Mouse (Mus musculus) spleen, adult 2 months (tissue): ENCODE measurements around the gene Camta1. TPM values are rescaled to one million over a fixed set of nuclear protein-coding genes. Genes with fewer than 3 reads are reported as not detected.

ENCODE experiments used
- DNase-seq, 2 experiments: peaks; one replicate each; pipeline versions ENCODE4 v3.0.0 to v3.0.0-alpha.2; 2012 to 2021; ENCODE audit warnings: low spot score in 2 of 2, low read depth in 1 of 2
- H3K27ac ChIP-seq: fragments of 200-500 bp; 2 replicates; pipeline ENCODE4 v1.5.1; 2012; ENCODE audit warnings: low read length, inconsistent platforms; ENCODE audit not compliant: insufficient read depth
- H3K27me3 ChIP-seq: fragments of 200-500 bp; 2 replicates; pipeline ENCODE4 v1.6.1; 2012; ENCODE audit warnings: mild to moderate bottlenecking, moderate library complexity, low read length, inconsistent platforms; ENCODE audit not compliant: control insufficient read depth, insufficient read depth
- H3K36me3 ChIP-seq: fragments of 200-500 bp; 2 replicates; pipeline ENCODE4 v1.6.1; 2012; ENCODE audit warnings: mild to moderate bottlenecking, low read length, inconsistent platforms; ENCODE audit not compliant: control insufficient read depth, insufficient read depth
- H3K4me1 ChIP-seq: fragments of 200-500 bp; 2 replicates; pipeline ENCODE4 v1.6.1; 2011; ENCODE audit warnings: inconsistent platforms; ENCODE audit not compliant: control insufficient read depth, insufficient read depth, insufficient read length
- H3K4me3 ChIP-seq: fragments of 200-500 bp; 2 replicates; pipeline ENCODE4 v1.5.1; 2011; ENCODE audit warnings: mild to moderate bottlenecking, inconsistent platforms; ENCODE audit not compliant: insufficient read depth, insufficient read length; ENCODE audit errors: extremely low read depth
- CTCF ChIP-seq: fragments of 200-500 bp; IDR thresholded peaks from 2 replicates; pipeline ENCODE4 v1.5.1; 2011; ENCODE audit warnings: mild to moderate bottlenecking, inconsistent platforms; ENCODE audit not compliant: insufficient read depth, insufficient read length, insufficient replicate concordance; ENCODE audit errors: extremely low read depth
- POLR2A ChIP-seq: fragments of 200-500 bp; IDR thresholded peaks from 2 replicates; pipeline ENCODE4 v1.6.1; 2011; ENCODE audit warnings: low read depth, low read length, inconsistent platforms
- WGBS: fragments of 180-500 bp; shearing (Covaris S2); methylation state at CpG from one replicate; pipeline ENCODE4 v1.1.7; 2018; 5-methylcytosine and 5-hydroxymethylcytosine counted together
- polyA plus RNA-seq: library from polyadenylated mRNA; depleted of rRNA; stranded (reverse); fragments of >200 nt; gene quantifications from 2 replicates; pipeline ENCODE4 v1.2.3, GENCODE M21; 2012

Camta1 gene
- polyA plus RNA-seq, 1 experiment, result 7.7 TPM

- Histone ChIP-seq H3K36me3 (no peaks in the 10 kb centered on the region), H3K27ac (no peak overlapping the region), H3K27me3 (no peaks in the 10 kb centered on the region), H3K4me3 (no peak overlapping the region), H3K4me1 (no peaks in the 10 kb centered on the region)
- no peak for DNase-seq
- WGBS, result 93% methylated on average over 6 of the region's 6 CpGs
- TF ChIP-seq POLR2A (no peak), CTCF (no peak)
Observed at GRCm38 (mm10) chr4:151713714-151714113, 148.0 kb downstream of the Camta1 start.

DNA sequence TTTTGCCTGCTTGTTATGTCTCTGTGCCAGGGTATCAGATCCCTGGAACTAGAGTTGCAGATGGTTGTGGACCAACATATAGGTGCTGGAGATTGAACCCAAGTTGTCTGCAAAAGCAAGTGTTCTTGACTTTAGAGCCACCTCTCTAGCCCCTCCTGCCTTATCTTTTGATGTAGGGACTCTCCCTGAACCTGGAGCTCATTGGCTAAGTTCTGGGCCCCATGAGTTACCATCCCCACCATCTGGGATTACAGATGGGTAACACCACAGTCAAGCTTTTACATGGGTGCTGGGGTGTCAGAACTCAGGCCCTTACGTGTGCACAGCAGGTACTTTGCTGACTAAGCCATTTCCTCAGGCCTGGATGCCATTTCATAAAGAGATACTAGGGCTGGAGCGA lies 150.3 kb downstream of the Camta1 start:
- no peak for DNase-seq
- no peaks in the 10 kb centered on the region for H3K4me1 ChIP-seq
- WGBS, result 76% methylated on average over 2 of the region's 2 CpGs
- no peaks in the 10 kb centered on the region for H3K36me3 ChIP-seq
- no peak overlapping the region for H3K4me3 ChIP-seq
- H3K27me3 ChIP-seq, result no peaks in the 10 kb centered on the region
- TF ChIP-seq POLR2A (no peak), CTCF (no peak)
- H3K27ac ChIP-seq, result no peak overlapping the region

DNA sequence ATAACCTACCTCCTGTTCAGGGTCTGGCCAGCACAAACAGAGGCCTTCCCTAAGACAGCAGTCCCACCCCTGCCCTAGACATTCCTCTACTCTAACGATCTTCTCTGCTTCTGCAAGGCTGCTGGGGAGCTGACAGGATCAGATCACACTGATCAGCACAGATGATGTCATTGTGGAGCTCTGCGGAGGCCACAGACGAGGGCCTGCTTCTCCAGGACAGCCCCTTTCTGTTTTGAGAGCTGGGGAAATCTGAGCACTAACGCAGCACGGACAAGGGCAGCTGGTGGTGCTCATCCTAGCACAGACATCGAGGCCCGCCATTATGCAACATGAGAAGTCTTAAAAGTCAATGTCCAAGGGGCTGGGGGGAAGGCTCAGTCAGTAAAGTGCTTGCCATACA lies 151.2 kb downstream of the Camta1 start:
- Histone ChIP-seq H3K4me3 (no peak overlapping the region), H3K27ac (no peak overlapping the region), H3K4me1 (no peaks in the 10 kb centered on the region), H3K27me3 (no peaks in the 10 kb centered on the region), H3K36me3 (no peaks in the 10 kb centered on the region)
- no peak for DNase-seq
- WGBS, result 69% methylated on average over 7 of the region's 7 CpGs
- TF ChIP-seq CTCF (no peak), POLR2A (no peak)

DNA sequence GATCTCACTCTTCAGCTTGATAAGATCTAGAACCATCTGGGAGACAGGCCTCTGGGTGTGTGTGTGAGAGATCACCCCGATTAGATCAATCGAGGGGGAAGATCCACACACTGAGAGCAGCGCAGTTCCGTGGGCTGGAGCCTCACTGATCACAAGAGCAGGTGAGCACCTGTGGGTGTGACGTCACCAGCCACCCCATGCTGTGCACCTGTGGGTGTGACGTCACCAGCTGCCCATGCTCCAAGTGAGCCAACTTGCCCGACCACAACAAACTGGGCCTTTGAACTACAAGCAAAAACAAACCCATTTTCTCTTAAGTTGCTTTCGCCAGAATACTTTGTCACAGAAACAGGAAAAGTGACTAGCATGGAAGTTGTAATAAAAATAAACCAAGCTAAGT lies 152.4 kb downstream of the Camta1 start:
- Histone ChIP-seq H3K27ac (no peak overlapping the region), H3K36me3 (no peaks in the 10 kb centered on the region), H3K27me3 (no peaks in the 10 kb centered on the region), H3K4me3 (no peak overlapping the region), H3K4me1 (no peaks in the 10 kb centered on the region)
- 78% methylated on average over 8 of the region's 8 CpGs for WGBS
- TF ChIP-seq CTCF, result no peak
- TF ChIP-seq POLR2A, result no peak
- no peak for DNase-seq

DNA sequence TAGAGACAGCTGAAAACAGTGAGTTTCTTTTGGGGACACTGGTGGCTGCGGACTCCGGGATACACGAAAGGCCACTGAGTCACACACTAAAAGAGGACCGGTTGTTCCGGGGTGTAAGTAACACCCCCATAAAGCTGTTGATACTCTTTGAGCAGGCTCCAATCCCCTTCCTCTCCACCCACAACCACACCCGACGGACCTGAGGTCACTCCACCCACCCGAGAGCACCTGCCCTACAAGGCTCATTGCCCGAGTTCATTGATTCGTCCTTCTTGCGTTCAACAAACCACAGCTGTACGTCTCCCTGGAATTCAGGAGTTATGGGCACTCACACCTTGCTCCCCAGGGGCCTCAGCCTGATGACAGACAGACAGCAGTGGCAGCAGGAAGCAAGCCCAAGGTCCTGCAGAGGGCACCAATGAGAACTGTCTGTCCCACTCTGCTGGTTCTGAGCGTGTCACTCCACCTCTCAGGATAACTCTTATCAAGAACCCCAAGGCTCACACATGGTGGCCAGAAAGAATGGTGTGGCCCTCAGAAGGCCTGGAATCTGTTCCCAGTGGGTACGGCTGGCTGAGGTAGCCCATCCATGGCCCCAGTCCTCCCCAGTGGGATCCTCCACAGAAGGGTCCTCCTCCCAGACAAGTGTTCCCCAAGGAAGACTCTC lies 158.5 kb downstream of the Camta1 start:
- Histone ChIP-seq H3K36me3 (no peaks in the 10 kb centered on the region), H3K27ac (no peak overlapping the region), H3K4me1 (no peaks in the 10 kb centered on the region), H3K4me3 (no peak overlapping the region), H3K27me3 (no peaks in the 10 kb centered on the region)
- WGBS, result 87% methylated on average over 14 of the region's 14 CpGs
- no peak for TF ChIP-seq POLR2A
- TF ChIP-seq CTCF, result no peak
- no peak for DNase-seq

- Histone ChIP-seq H3K4me1 (no peaks in the 10 kb centered on the region), H3K4me3 (no peak overlapping the region), H3K36me3 (no peaks in the 10 kb centered on the region), H3K27ac (no peak overlapping the region), H3K27me3 (no peaks in the 10 kb centered on the region)
- WGBS, result 91% methylated on average over 11 of the region's 11 CpGs
- DNase-seq, result no peak
- TF ChIP-seq CTCF (no peak), POLR2A (no peak)
Observed at GRCm38 (mm10) chr4:151702463-151702862, 159.2 kb downstream of the Camta1 start.

- Histone ChIP-seq H3K4me1 (no peaks in the 10 kb centered on the region), H3K36me3 (no peaks in the 10 kb centered on the region), H3K27ac (no peak overlapping the region), H3K27me3 (no peaks in the 10 kb centered on the region), H3K4me3 (no peak overlapping the region)
- TF ChIP-seq POLR2A (no peak), CTCF (no peak)
- DNase-seq, result no peak
- 92% methylated on average over 11 of the region's 11 CpGs for WGBS
Observed at GRCm38 (mm10) chr4:151695984-151696383, 165.7 kb downstream of the Camta1 start.
